In the genomic region with DNA sequence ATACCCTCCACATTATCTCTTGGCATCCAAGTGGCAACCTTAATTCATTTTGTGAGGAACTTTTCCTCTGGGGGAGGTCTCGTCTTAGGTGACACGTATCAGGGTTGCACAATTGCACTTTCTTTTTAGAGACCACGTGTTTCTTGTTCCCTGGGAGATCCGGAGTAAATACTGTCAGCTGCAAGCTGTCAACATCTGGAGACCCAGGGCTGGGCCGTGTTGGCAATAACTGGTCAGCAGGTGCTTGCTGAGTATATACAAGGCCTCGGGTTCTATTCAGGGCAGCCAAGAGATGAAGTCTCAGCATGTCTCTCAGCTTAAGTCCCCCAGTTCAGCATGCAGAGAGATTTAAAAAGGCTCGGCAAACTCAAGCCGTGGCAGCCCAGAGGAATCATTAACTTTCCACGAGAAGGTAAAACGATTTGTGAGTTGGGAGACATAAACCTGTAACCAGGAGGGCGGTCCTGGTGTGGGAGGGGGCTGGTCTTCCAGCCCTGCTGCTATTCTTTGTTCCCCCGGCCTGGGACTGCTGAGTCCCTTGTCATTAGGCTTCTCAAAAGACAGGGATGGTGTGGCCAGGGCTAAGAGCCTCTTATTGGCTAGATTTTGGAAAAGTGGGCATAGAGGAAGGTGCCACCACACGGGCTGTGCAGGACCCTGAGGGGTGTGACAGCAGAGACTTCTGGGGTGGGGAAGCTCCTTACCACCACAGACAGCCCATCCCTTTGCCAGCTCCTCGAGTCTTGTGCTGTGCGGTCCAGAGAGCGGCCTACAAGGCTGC, we compare ENCODE assay signal across 13 mouse cellular contexts. TPM values are rescaled to one million over a fixed set of nuclear protein-coding genes. Genes with fewer than 3 reads are reported as not detected.
DNase-seq lines count a peak whose midpoint lies in the region; ATAC-seq lines count a peak whose summit lies in the region.
"Had no signal": no experiment of that assay in that cellular context is flagged by ENCODE, and none has a peak within 500 bp of the region (broad histone marks: within the 10 kb centered on the region; RNA-seq: fewer than 3 reads in every experiment).

No protein-coding gene starts in this region.

- H3K9ac ChIP-seq in hindbrain, embryonic 13.5 days = peak overlapping the region; percentile 8; the same call in 1 of the 2 replicates
- H3K9ac ChIP-seq in hindbrain, embryonic 16.5 days (ENCODE audit: low read depth, low read length) = no peak overlapping the region

- H3K27me3 ChIP-seq in hindbrain, embryonic 13.5 days = no peaks in the 10 kb centered on the region
- H3K27me3 ChIP-seq in hindbrain, embryonic 16.5 days (replicated peaks; ENCODE audit: control insufficient read depth, insufficient read depth, low read length) = no peaks in the 10 kb centered on the region

- no peaks in the 10 kb centered on the region for H3K9me3 ChIP-seq in hindbrain, embryonic 13.5 days
- no peaks in the 10 kb centered on the region for H3K9me3 ChIP-seq in hindbrain, embryonic 16.5 days (ENCODE audit: control insufficient read depth, low read length)

- no peak overlapping the region for H3K27ac ChIP-seq in hindbrain, embryonic 13.5 days
- no peak overlapping the region for H3K27ac ChIP-seq in hindbrain, embryonic 16.5 days (ENCODE audit: low read depth, low read length)
- H3K27ac ChIP-seq: hindbrain, postnatal 0 days; left cerebral cortex, adult 2 months had no signal

- WGBS in hindbrain, embryonic 13.5 days = 58% methylated on average over 16 of the region's 16 CpGs
- 59% methylated on average over 16 of the region's 16 CpGs for WGBS in hindbrain, embryonic 16.5 days

- H3K36me3 ChIP-seq in hindbrain, embryonic 13.5 days = no peaks in the 10 kb centered on the region
- H3K36me3 ChIP-seq in hindbrain, embryonic 16.5 days (ENCODE audit: control insufficient read depth, insufficient read depth, low read length) = no peaks in the 10 kb centered on the region

- no peak overlapping the region for H3K4me3 ChIP-seq in hindbrain, embryonic 13.5 days
- no peak overlapping the region for H3K4me3 ChIP-seq in hindbrain, embryonic 16.5 days (ENCODE audit: low read length)
- H3K4me3 ChIP-seq: left cerebral cortex, adult 2 months had no signal

- peak; percentile 10 for DNase-seq in lung, postnatal 14 days
- no peak for DNase-seq in right cerebral cortex, postnatal 4 days
- no peak for DNase-seq in frontal cortex, postnatal 36 days (ENCODE audit: low spot score in 2 of 2)
- no peak for DNase-seq in right cerebral cortex, postnatal 25 days
- DNase-seq: embryo, embryonic 11 days; midbrain, embryonic 14.5 days had no signal

- H3K4me1 ChIP-seq in hindbrain, embryonic 13.5 days (replicated peaks) = 0 out of 2 replicates have a peak, but pooled peaks cover 3% of the 10 kb centered on the region
- H3K4me1 ChIP-seq in hindbrain, embryonic 16.5 days (ENCODE audit: control insufficient read depth, insufficient read depth, low read depth, low read length) = no peaks in the 10 kb centered on the region

- no peak for ATAC-seq in hindbrain, embryonic 13.5 days (ENCODE audit: low FRiP score)
- no peak for ATAC-seq in hindbrain, embryonic 16.5 days
- peak; percentile 73 for ATAC-seq in common myeloid progenitor, adult 5-6 weeks (replicated peaks; ENCODE audit: low read depth, poor library complexity, severe bottlenecking)
- ATAC-seq in hematopoietic stem cell, adult 5-6 weeks (replicated peaks in 1 of 2; ENCODE audit: insufficient read depth in 1 of 2, low FRiP score in 2 of 2, low TSS enrichment in 1 of 2, low read depth in 1 of 2, poor library complexity in 2 of 2, severe bottlenecking in 2 of 2) = peak; percentile 55 to 61; a peak in 3 of 4 replicates
- ATAC-seq: forebrain, embryonic 16.5 days; hindbrain, postnatal 0 days had no signal

- no peak overlapping the region for H3K4me2 ChIP-seq in hindbrain, embryonic 13.5 days
- no peak overlapping the region for H3K4me2 ChIP-seq in hindbrain, embryonic 16.5 days (ENCODE audit: low read length)

RNA-seq across cellular contexts. Expression of a gene that starts 20.4 kb away (rescaled TPM):
- 40.7 and 44.7 TPM in 2 replicates for polyA plus RNA-seq in hindbrain, embryonic 13.5 days (2015; fragmentation: Nextera tagmentation; extraction: Ambion mirVana)
- polyA plus RNA-seq in hindbrain, embryonic 16.5 days (2015; fragmentation: Nextera tagmentation; extraction: Ambion mirVana) = 31.3 and 36.3 TPM in 2 replicates
- 53.5 and 69.9 TPM in 2 replicates for total RNA-seq in common myeloid progenitor, adult 5-6 weeks (2017)
- total RNA-seq in hematopoietic stem cell, adult 5-6 weeks (2017) = 67.9 and 96.2 TPM in 2 replicates

RNA-seq across cellular contexts. Expression of a gene that starts 25.2 kb away (rescaled TPM):
- polyA plus RNA-seq in hindbrain, embryonic 13.5 days (2015; fragmentation: Nextera tagmentation; extraction: Ambion mirVana) = 22.6 and 23.8 TPM in 2 replicates
- polyA plus RNA-seq in hindbrain, embryonic 16.5 days (2015; fragmentation: Nextera tagmentation; extraction: Ambion mirVana) = 25.2 and 25.5 TPM in 2 replicates
- total RNA-seq in common myeloid progenitor, adult 5-6 weeks (2017) = 40.0 and 41.7 TPM in 2 replicates
- 37.0 and 41.1 TPM in 2 replicates for total RNA-seq in hematopoietic stem cell, adult 5-6 weeks (2017)

RNA-seq across cellular contexts. Expression of a gene that starts 59.8 kb away (rescaled TPM):
- polyA plus RNA-seq in hindbrain, embryonic 13.5 days (2015; fragmentation: Nextera tagmentation; extraction: Ambion mirVana) = 86.4 and 87.4 TPM in 2 replicates
- 71.4 and 80.5 TPM in 2 replicates for polyA plus RNA-seq in hindbrain, embryonic 16.5 days (2015; fragmentation: Nextera tagmentation; extraction: Ambion mirVana)
- total RNA-seq in common myeloid progenitor, adult 5-6 weeks (2017) = 85.5 and 98.0 TPM in 2 replicates
- 111 and 131 TPM in 2 replicates for total RNA-seq in hematopoietic stem cell, adult 5-6 weeks (2017)

Comparison
In these comparisons a context has a peak if more than half of its experiments do, and no peak if none do; other contexts are left out.
1. ATAC-seq: peak in common myeloid progenitor, adult 5-6 weeks (single experiment) and hematopoietic stem cell, adult 5-6 weeks (2 of 2); none in hindbrain, embryonic 13.5 days (single experiment) and hindbrain, embryonic 16.5 days (single experiment).